Mouse (Mus musculus): ENCODE measurements around the gene Slc35g3. TPM values are rescaled to one million over a fixed set of nuclear protein-coding genes. Genes with fewer than 3 reads are reported as not detected.

Gene Slc35g3
- polyA plus RNA-seq, 1 experiment from 2014 or later = 0.33 TPM

DNA sequence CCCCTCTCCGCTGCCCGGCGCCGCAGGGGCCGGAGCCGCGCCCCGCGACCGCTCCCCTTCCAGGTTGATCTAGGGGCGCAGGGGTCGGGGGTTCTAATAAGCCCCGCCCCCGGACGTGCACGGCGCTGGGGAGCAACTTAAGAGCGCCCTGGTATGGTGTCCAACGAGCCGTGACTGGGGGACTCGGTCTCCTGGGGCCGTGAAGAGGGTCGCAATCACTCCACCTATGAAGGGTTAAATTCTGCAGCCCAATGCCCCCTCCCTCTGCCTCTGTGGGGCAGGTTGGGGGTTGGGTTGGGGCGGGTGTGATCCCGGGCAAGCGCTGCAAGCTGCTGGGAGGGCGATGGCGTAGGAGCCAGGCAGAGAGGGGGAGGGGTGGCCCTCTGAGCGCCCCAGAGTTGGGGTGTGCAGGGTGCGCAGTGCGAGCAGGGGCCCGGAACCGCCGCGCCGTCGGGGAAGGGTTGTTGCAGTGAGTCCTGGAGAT, 4.4 kb upstream of the Slc35g3 start:
- under 1% methylated on average over 36 of the region's 37 CpGs for WGBS
- Histone ChIP-seq H3K4me1 (replicated peaks) (peaks cover 36% of the 10 kb centered on the region), H3K27me3 (replicated peaks) (no peaks in the 10 kb centered on the region), H3K36me3 (peaks cover 2% of the 10 kb centered on the region; the same call in 1 of the 2 replicates), H3K9ac (peak overlapping the region; percentile 96), H3K9me3 (replicated peaks) (no peaks in the 10 kb centered on the region), H3K4me2 (peak overlapping the region; percentile 75), H3K27ac (ENCODE audit: poor library complexity, severe bottlenecking) (peak overlapping the region; percentile 93), H3K4me3 (peak overlapping the region; percentile 80)
- ATAC-seq (ENCODE audit: insufficient number of reproducible peaks, low FRiP score) = peak; percentile 76

DNA sequence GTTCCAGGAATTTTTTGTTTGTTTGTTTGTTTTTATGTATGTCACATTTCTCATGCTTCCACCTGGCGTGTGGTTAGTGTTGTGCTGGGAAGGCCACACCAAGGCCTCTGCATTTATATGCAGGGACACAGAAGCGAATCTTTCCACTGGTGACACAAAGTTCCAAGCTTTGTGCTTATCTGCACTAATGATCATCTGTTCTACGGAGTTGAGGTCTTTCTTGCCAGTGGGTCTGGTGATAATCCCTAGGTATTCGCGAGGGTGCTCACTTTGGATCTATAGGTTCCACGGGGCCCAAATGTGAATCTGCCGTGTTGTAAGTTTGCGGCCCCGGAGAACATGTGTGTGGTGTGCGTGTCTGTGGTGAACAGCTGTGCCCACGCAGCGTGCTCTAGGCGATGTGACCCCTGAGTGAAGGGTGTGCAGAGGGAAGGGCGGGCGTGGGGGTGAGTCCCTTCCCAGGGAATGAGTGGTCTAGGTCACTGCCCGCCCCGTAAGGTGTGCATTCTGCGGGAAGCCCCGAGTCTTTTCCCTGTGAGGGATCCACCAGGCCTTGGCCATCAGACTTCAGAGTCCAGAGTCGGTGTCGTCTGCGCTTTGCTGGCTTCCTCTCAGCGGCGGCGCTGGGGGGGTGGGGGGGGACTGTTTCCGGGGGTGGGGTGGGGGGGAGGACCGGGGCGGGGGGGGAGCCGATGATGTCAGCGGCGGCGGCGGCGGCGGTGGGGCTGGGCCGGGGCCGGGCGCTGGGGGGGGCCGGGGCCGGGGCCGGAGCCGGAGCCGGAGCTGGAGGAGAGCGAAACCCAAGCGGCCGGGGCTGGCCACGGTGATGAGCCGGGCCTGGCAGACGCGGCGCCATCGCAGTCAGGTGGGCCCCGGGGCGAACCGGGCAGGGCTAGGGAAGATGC, 3.7 kb upstream of the Slc35g3 start, which contains the start of gene Zbtb4:
Zbtb4 (plus strand) TSS at position 692 of the 905 bp plus-strand sequence.
- no peaks in the 10 kb centered on the region for H3K9me3 ChIP-seq (replicated peaks)
- peaks cover 38% of the 10 kb centered on the region for H3K4me1 ChIP-seq (replicated peaks)
- peak within 1 kb of the TSS; percentile 80 for H3K4me3 ChIP-seq
- no peaks in the 10 kb centered on the region for H3K27me3 ChIP-seq (replicated peaks)
- ATAC-seq (ENCODE audit: insufficient number of reproducible peaks, low FRiP score) = peak; percentile 60
- WGBS = 20% methylated on average over 43 of the region's 55 CpGs
- H3K9ac ChIP-seq = peak within 1 kb of the TSS; percentile 96
- H3K36me3 ChIP-seq = no peaks in the 10 kb centered on the region
- peak within 1 kb of the TSS; percentile 75 for H3K4me2 ChIP-seq
- peak within 1 kb of the TSS; percentile 93 for H3K27ac ChIP-seq (ENCODE audit: poor library complexity, severe bottlenecking)

DNA sequence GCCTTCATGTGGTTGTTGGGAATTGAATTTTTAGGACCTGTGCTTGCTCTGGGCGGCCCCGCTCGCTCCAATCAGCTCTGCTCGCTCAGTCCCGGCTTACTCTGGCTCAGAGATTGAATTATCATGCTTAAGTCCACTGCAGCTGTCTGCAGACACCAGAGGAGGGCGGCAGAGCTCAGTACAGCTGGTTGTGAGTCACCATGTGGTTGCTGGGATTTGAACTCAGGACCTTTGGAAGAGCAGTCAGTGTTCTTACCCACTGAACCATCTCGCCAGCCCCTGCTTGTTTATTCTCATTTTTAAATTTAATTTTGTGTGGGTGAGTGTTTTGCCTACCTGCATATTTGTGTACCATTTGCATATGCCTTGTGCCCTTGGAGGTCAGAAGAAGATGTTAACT, 1.8 kb upstream of the Slc35g3 start:
- Histone ChIP-seq H3K4me3 (no peak overlapping the region), H3K4me1 (replicated peaks) (peaks cover 40% of the 10 kb centered on the region), H3K27ac (ENCODE audit: poor library complexity, severe bottlenecking) (no peak overlapping the region), H3K27me3 (replicated peaks) (no peaks in the 10 kb centered on the region), H3K4me2 (no peak overlapping the region), H3K9ac (no peak overlapping the region), H3K9me3 (replicated peaks) (no peaks in the 10 kb centered on the region), H3K36me3 (no peaks in the 10 kb centered on the region)
- ATAC-seq (ENCODE audit: insufficient number of reproducible peaks, low FRiP score) = no peak
- WGBS = 72% methylated on average over 7 of the region's 7 CpGs

DNA sequence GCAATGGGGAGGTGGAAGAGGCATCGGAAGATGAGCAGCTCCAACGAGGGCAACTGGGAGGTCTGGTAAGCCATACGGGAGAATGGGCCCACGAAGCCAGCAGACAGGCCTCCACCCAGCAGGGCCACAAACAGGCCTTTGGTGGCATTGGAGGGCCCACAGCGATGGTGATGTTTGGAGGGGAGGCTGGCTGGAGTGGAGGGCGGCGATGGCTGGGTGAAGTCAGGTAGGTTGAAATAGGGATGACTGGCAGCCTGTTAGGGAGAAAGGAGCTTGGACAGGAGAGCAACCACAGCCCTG, 917 bp downstream of the Slc35g3 start:
- Histone ChIP-seq H3K4me3 (no peak overlapping the region), H3K9ac (no peak overlapping the region), H3K27me3 (replicated peaks) (no peaks in the 10 kb centered on the region), H3K4me1 (replicated peaks) (peaks cover 29% of the 10 kb centered on the region), H3K36me3 (no peaks in the 10 kb centered on the region), H3K27ac (ENCODE audit: poor library complexity, severe bottlenecking) (no peak overlapping the region), H3K9me3 (replicated peaks) (no peaks in the 10 kb centered on the region), H3K4me2 (no peak overlapping the region)
- ATAC-seq (ENCODE audit: insufficient number of reproducible peaks, low FRiP score) = no peak
- 92% methylated on average over 7 of the region's 7 CpGs for WGBS

DNA sequence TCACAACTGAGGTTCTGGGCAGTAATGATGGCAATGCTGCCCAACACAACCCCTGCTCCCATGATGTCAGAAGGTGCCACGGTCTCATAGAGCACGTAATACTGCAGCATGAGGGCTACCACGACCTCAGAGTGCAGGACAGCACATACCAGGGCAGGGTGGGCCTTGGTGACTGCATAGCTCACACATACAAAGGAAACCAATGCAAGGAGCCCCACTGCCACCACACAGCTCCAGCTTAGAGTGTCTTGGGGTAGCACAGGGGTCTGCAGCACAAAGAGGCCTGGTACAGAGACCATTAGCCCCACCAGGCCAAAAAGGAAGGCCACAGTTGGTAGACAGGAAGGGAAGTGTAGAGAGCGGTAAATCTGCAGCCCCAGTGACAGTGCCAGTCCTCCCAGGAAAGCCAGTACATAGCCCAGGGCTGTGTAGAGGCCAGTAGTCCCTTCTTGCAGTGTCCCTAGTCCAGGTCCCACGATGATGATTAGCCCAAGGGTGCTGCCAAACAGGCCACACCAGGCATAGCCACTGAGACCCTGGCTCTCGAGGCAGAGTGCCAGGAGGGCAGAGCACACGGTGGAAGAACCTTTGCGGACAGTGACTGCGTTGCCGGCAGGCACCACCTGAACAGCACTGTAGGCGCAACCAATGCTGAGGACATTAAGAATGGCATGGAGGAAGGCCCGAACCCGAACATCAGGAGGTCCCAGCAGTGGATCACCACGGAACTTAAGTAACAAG, 1.4 kb downstream of the Slc35g3 start:
- 79% methylated on average over 14 of the region's 14 CpGs for WGBS
- Histone ChIP-seq H3K9me3 (replicated peaks) (no peaks in the 10 kb centered on the region), H3K27ac (ENCODE audit: poor library complexity, severe bottlenecking) (peak overlapping the region; percentile 99), H3K4me2 (peak overlapping the region; percentile 77), H3K36me3 (no peaks in the 10 kb centered on the region), H3K4me1 (replicated peaks) (peaks cover 31% of the 10 kb centered on the region), H3K9ac (peak overlapping the region; percentile 42; the same call in 1 of the 2 replicates), H3K4me3 (0 out of 2 replicates have a peak overlapping the region, but pooled peaks have one; percentile 75), H3K27me3 (replicated peaks) (no peaks in the 10 kb centered on the region)
- no peak for ATAC-seq (ENCODE audit: insufficient number of reproducible peaks, low FRiP score)

DNA sequence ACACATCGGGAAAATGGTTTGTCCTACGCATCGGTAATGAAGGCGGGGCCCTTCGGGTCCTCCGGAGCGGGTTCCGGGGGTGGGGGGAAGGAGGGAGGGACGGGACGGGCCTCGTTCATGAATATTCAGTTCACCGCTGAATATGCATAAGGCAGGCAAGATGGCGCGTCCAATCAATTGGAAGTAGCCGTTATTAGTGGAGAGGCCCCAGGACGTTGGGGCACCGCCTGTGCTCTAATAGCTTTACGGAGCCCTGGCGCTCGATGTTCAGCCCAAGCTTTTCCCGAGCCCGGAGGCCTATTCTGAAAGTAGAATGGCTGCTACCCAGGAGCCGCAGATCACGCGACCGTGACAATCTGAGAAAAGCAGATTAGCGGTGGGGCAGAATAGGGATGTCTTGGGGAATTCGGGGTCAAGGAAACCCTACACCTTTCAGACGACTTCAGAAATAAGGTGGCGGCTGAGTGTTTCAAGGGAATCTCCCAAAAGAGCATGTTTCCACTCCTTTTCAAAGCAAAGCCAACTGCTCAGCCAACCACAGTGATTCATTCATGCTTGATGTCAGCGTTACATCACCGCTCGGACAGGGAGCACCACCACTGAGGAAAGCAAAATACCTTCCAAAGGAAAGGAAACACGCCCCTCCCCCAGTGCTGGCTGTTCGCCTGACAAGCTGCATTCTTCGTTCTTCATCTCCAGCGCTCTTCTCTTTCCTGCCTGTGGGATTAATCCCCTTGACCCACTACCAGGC, 2.6 kb downstream of the Slc35g3 start:
- peak overlapping the region; percentile 99 for H3K27ac ChIP-seq (ENCODE audit: poor library complexity, severe bottlenecking)
- no peaks in the 10 kb centered on the region for H3K9me3 ChIP-seq (replicated peaks)
- peak overlapping the region; percentile 83 for H3K9ac ChIP-seq
- peaks cover 34% of the 10 kb centered on the region for H3K4me1 ChIP-seq (replicated peaks)
- H3K4me2 ChIP-seq = peak overlapping the region; percentile 77
- no peaks in the 10 kb centered on the region for H3K27me3 ChIP-seq (replicated peaks)
- 0% methylated on average over 37 of the region's 37 CpGs for WGBS
- ATAC-seq (ENCODE audit: insufficient number of reproducible peaks, low FRiP score) = peak; percentile 90
- H3K36me3 ChIP-seq = no peaks in the 10 kb centered on the region
- peak overlapping the region; percentile 75 for H3K4me3 ChIP-seq

DNA sequence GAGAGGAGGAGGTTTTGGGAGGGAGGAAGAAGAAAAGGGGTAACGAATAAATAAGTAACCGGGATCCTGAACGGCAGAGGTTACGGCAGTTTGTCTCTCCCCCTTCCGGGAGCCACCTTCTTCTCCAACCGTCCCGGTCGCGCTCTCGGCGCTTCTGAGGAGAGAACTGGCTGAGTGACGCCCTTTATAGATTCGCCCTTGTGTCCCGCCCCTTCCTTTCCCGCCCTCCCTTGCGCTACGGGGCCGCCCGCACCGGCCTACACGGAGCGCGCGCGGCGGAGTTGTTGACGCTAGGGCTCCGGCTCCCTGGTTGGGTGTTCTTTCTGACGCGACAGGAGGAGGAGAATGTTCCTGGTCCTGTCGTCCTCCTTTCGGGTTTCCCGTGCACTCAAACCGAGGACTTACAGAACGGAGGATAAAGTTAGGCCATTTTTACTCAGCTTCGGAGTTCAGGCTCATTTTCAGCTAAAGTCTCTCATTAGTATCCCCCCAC, 3.2 kb downstream of the Slc35g3 start, which contains the start of gene Polr2a:
Polr2a (minus strand) TSS at position 160 of the 493 bp plus-strand sequence.
- Histone ChIP-seq H3K4me1 (replicated peaks) (peaks cover 35% of the 10 kb centered on the region), H3K36me3 (no peaks in the 10 kb centered on the region), H3K27me3 (replicated peaks) (no peaks in the 10 kb centered on the region), H3K27ac (ENCODE audit: poor library complexity, severe bottlenecking) (peak within 1 kb of the TSS; percentile 99), H3K4me2 (peak within 1 kb of the TSS; percentile 77), H3K4me3 (peak within 1 kb of the TSS; percentile 75), H3K9ac (peak within 1 kb of the TSS; percentile 83), H3K9me3 (replicated peaks) (no peaks in the 10 kb centered on the region)
- under 1% methylated on average over 36 of the region's 36 CpGs for WGBS
- ATAC-seq (ENCODE audit: insufficient number of reproducible peaks, low FRiP score) = peak; percentile 97

DNA sequence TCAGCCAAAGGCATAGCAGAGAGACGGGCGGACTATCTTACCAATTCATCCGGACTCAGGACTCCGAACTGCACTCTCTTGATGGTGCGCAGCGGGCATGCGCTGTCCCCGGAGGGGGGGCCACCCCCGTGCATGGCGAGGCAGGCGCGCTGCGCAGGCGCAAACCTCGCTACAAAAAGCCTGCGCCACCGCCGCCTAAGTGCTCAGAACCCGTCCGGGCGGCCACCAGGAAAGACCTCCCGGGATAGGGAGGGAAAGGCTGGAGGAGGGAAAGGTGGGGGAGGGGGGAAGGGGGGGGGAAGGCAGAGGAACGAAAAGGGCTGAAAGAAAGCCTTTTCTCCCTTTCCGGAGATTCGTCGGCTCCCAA, 3.7 kb downstream of the Slc35g3 start:
- ATAC-seq (ENCODE audit: insufficient number of reproducible peaks, low FRiP score) = peak; percentile 90
- WGBS = under 1% methylated on average over 26 of the region's 26 CpGs
- peaks cover 37% of the 10 kb centered on the region for H3K4me1 ChIP-seq (replicated peaks)

DNA sequence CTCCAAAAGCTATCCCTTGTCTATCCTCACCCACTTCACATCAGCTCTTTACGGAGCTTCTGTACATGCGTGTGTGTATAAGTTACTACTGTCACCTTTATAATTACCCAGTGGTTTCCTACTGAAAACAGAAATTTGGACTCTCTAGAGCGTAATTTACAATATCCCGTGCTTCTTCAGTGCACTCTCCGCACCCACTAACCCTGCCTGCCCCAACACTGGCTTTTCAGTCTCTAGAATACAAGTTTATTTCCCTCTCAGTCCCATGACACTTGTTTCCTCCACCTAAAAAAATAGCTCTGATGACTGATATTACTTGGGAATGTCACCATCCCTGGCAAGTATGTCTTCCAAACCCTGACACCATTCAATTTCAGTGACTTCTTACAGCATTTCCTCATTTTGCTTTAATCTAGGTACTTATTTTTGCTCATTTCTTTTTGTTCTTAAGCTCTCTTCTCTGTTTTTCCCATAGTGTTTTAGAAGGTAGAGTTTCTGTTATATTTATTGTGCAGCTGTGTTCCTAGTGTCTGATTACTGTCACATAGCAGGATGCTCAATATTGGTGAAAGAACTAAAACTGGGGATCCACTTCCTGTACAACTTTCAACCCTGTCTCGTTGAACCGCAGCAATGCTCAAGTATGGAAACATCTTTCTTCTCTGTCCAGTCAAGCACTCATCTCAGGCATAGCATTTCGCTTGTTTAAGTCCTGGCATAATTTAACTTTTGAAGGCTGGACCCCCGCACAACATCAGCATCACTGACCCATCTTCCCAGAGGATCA, 4.3 kb downstream of the Slc35g3 start:
- no peak for ATAC-seq (ENCODE audit: insufficient number of reproducible peaks, low FRiP score)
- peak overlapping the region; percentile 83 for H3K9ac ChIP-seq
- peak overlapping the region; percentile 77 for H3K4me2 ChIP-seq
- H3K4me1 ChIP-seq (replicated peaks) = peaks cover 42% of the 10 kb centered on the region
- H3K9me3 ChIP-seq (replicated peaks) = no peaks in the 10 kb centered on the region
- H3K4me3 ChIP-seq = peak overlapping the region; percentile 75
- 44% methylated on average over 9 of the region's 9 CpGs for WGBS
- H3K27me3 ChIP-seq (replicated peaks) = no peaks in the 10 kb centered on the region
- no peaks in the 10 kb centered on the region for H3K36me3 ChIP-seq
- H3K27ac ChIP-seq (ENCODE audit: poor library complexity, severe bottlenecking) = peak overlapping the region; percentile 99

More for the DNA sequence above, 3.7 kb downstream of the Slc35g3 start:
- Histone ChIP-seq H3K27me3 (replicated peaks) (no peaks in the 10 kb centered on the region), H3K4me3 (peak overlapping the region; percentile 75), H3K4me2 (peak overlapping the region; percentile 77), H3K9ac (peak overlapping the region; percentile 83), H3K9me3 (replicated peaks) (no peaks in the 10 kb centered on the region), H3K36me3 (no peaks in the 10 kb centered on the region), H3K27ac (ENCODE audit: poor library complexity, severe bottlenecking) (peak overlapping the region; percentile 99)

DNA sequence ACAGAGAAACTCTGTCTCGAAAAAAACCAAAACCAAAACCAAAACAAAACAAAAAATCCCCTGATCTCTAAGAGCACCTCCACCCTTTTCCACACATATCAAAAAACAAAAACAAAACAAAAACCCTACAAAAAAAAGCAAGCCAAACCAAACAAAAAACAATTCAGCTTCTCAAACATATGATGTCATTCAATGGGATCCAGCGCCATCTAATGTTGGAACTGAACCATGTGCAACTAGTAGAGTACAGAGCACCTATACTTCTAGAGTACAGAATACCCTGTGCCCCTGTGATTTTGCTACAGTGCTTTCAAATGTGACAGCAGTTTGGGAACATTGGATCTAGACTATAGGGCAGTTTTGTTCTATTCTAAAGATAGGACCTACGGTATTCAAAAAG, 7.1 kb downstream of the Slc35g3 start:
- H3K4me1 ChIP-seq (replicated peaks) = peaks cover 47% of the 10 kb centered on the region
- no peaks in the 10 kb centered on the region for H3K9me3 ChIP-seq (replicated peaks)
- no peak overlapping the region for H3K4me2 ChIP-seq
- no peak for ATAC-seq (ENCODE audit: insufficient number of reproducible peaks, low FRiP score)
- H3K27ac ChIP-seq (ENCODE audit: poor library complexity, severe bottlenecking) = no peak overlapping the region
- H3K36me3 ChIP-seq = no peaks in the 10 kb centered on the region
- no peaks in the 10 kb centered on the region for H3K27me3 ChIP-seq (replicated peaks)
- no peak overlapping the region for H3K9ac ChIP-seq
- 55% methylated on average over 3 of the region's 3 CpGs for WGBS
- H3K4me3 ChIP-seq = no peak overlapping the region

Measured in heart, embryonic 12.5 days (tissue).